Mouse (Mus musculus) limb, embryonic 10.5 days (tissue): ENCODE measurements around the gene Krtap28-10. TPM values are rescaled to one million over a fixed set of nuclear protein-coding genes. Genes with fewer than 3 reads are reported as not detected.

Source experiments
- DNase-seq: peaks from one replicate; pipeline ENCODE4 v3.0.0-alpha.2; 2017; ENCODE audit warnings: low spot score
- H3K27ac ChIP-seq: fragments of 300-500 bp; sonication (generic); 2 replicates; pipeline ENCODE4 v1.5.1; 2016; ENCODE audit warnings: mild to moderate bottlenecking
- H3K27me3 ChIP-seq: fragments of 300-500 bp; sonication (generic); 2 replicates; pipeline ENCODE4 v1.6.1; 2016; ENCODE audit warnings: low read depth, mild to moderate bottlenecking; ENCODE audit not compliant: poor library complexity, severe bottlenecking
- H3K36me3 ChIP-seq: fragments of 300-500 bp; sonication (generic); 2 replicates; pipeline ENCODE4 v1.6.1; 2016; ENCODE audit warnings: mild to moderate bottlenecking, moderate library complexity
- H3K4me1 ChIP-seq: fragments of 300-500 bp; sonication (generic); 2 replicates; pipeline ENCODE4 v1.6.1; 2016
- H3K4me3 ChIP-seq: fragments of 300-500 bp; sonication (generic); 2 replicates; pipeline ENCODE4 v1.5.1; 2016; ENCODE audit warnings: mild to moderate bottlenecking, moderate library complexity
- H3K9me3 ChIP-seq: fragments of 300-500 bp; sonication (generic); replicated peaks from 2 replicates; pipeline ENCODE4 v1.6.1; 2016; ENCODE audit warnings: mild to moderate bottlenecking
- WGBS: fragments of 180-500 bp; shearing (Covaris S2); methylation state at CpG from one replicate; pipeline ENCODE4 v1.1.7; 2016; 5-methylcytosine and 5-hydroxymethylcytosine counted together
- polyA plus RNA-seq: library from polyadenylated mRNA; unstranded; fragments of >200 nt; fragmentation: Nextera tagmentation; extraction: Ambion mirVana; gene quantifications from 2 replicates; pipeline ENCODE4 v1.2.1, GENCODE M21; 2016

Krtap28-10 gene
- polyA plus RNA-seq, 1 experiment from 2014 or later, result not detected

DNA sequence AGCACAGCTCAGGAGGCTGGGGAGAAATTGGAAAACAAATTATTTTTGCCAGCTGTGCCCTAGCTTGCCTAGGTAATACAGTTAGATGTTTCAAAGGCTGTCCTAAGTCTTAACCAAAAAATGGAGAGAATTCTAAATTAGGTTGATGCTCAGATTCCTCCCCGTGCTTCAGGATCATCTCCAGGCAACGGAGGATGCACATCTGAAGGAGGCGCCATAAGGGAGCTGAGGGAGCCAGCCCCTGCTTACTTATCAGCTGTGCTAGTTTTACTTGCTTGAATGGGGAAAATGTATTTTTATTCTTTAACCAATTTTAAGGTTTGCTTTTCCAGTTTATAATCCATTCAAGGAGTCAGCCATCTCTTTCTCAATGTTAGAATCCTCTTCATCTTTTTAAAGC lies 48.3 kb downstream of the Krtap28-10 start:
- DNase-seq, result no peak
- no peaks in the 10 kb centered on the region for H3K4me1 ChIP-seq
- no peaks in the 10 kb centered on the region for H3K27me3 ChIP-seq
- no peak overlapping the region for H3K27ac ChIP-seq
- H3K9me3 ChIP-seq, result no peaks in the 10 kb centered on the region
- 92% methylated on average over 3 of the region's 3 CpGs for WGBS
- no peaks in the 10 kb centered on the region for H3K36me3 ChIP-seq
- H3K4me3 ChIP-seq, result no peak overlapping the region

DNA sequence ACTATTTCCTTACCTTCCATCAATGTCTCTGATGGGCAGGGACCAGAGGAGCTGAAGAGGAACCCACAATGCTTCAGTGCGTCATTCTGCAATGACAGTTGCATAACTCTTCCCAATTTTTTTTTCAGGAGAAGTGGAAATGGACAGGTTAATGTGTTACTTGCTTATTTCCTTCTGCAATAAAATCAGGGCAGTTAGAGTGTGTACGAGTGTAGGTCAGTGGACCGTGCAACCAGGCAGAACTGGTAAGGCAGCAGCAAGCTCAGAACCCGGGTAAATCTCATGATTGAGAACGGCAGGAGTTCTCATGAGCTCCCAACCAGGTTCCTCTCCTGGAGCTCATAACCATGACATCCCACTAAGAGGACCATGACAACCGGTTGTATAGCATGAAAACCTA lies 50.2 kb downstream of the Krtap28-10 start:
- H3K27me3 ChIP-seq, result no peaks in the 10 kb centered on the region
- H3K27ac ChIP-seq, result no peak overlapping the region
- no peaks in the 10 kb centered on the region for H3K9me3 ChIP-seq
- no peak for DNase-seq
- no peaks in the 10 kb centered on the region for H3K4me1 ChIP-seq
- no peaks in the 10 kb centered on the region for H3K36me3 ChIP-seq
- WGBS, result 93% methylated on average over 6 of the region's 6 CpGs
- no peak overlapping the region for H3K4me3 ChIP-seq

DNA sequence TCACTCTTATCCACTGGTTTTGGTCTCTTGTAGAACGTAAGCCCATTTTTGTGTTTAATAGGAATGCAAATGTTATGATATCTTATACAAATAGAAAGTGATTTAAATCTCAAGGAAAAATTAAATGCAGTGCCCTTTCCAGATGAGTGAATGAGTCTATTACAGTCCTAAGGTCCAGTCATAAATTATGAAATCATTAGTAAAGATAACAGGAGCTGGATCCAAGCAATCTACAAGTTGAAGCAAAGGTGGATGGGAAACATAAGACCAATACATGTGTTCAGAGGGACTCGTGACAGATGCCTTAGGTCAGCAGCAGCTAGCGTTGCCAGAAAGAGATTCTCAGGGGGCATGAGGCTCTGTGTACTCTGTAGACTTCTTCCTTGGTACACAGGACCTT lies 50.7 kb downstream of the Krtap28-10 start:
- H3K4me3 ChIP-seq, result no peak overlapping the region
- no peaks in the 10 kb centered on the region for H3K27me3 ChIP-seq
- no peak for DNase-seq
- H3K4me1 ChIP-seq, result no peaks in the 10 kb centered on the region
- H3K36me3 ChIP-seq, result no peaks in the 10 kb centered on the region
- H3K9me3 ChIP-seq, result no peaks in the 10 kb centered on the region
- H3K27ac ChIP-seq, result no peak overlapping the region
- 84% methylated on average over 3 of the region's 3 CpGs for WGBS

Other genes with a start within 250 kb of the Krtap28-10 start
- gene Agfg1, start 203.0 kb downstream of the Krtap28-10 start, polyA plus RNA-seq, result 26.9 and 30.5 TPM in 2 replicates
- 0.19 TPM in 1 of 2 replicates, not detected in the other for gene A030005L19Rik, start 129.2 kb downstream of the Krtap28-10 start, polyA plus RNA-seq
- not detected in 2 replicates for gene A030014E15Rik, start 117.6 kb downstream of the Krtap28-10 start, polyA plus RNA-seq
- gene Gm6217, start 111.1 kb downstream of the Krtap28-10 start, polyA plus RNA-seq, result not detected in 2 replicates
- gene A030003K21Rik, start 99.1 kb downstream of the Krtap28-10 start, polyA plus RNA-seq, result not detected in 2 replicates
- not detected in 2 replicates for gene Gm7544, start 86.5 kb downstream of the Krtap28-10 start, polyA plus RNA-seq
- gene Gm47955, start 82.2 kb downstream of the Krtap28-10 start, polyA plus RNA-seq, result not detected in 2 replicates
- gene Gm47959, start 41.9 kb downstream of the Krtap28-10 start, polyA plus RNA-seq, result not detected in 2 replicates
- gene Slc19a3, start 4.0 kb downstream of the Krtap28-10 start, polyA plus RNA-seq, result 0.33 and 0.45 TPM in 2 replicates
- gene Gm47969, start 2.5 kb upstream of the Krtap28-10 start, polyA plus RNA-seq, result not detected in 2 replicates
- gene A030005K14Rik, start 16.9 kb upstream of the Krtap28-10 start, polyA plus RNA-seq, result not detected in 2 replicates
- gene Krtap28-13, start 18.4 kb upstream of the Krtap28-10 start, polyA plus RNA-seq, result not detected in 2 replicates
- not detected in 2 replicates for gene Ccl20, start 74.3 kb upstream of the Krtap28-10 start, polyA plus RNA-seq
- gene Daw1, start 117.3 kb upstream of the Krtap28-10 start, polyA plus RNA-seq, result not detected in 2 replicates